Mouse (Mus musculus) kidney, postnatal 4 days (tissue): ENCODE data around the gene Snapc2.

Experiments used
- DNase-seq, 2 experiments: peaks; one replicate each; pipeline ENCODE4 v3.0.0; 2021; ENCODE audit warnings: mixed read lengths in 2 of 2

Gene Snapc2

GRCm38 (mm10) chr8:4275275-4276110, 22.6 kb downstream of the Snapc2 start, which contains the start of gene Timm44:
Timm44 (minus strand) TSS chr8:4275913.
- peak; percentile 98 for DNase-seq

GRCm38 (mm10) chr8:4276111-4276465, 23.2 kb downstream of the Snapc2 start:
- no peak for DNase-seq

GRCm38 (mm10) chr8:4292738-4293137, 39.9 kb downstream of the Snapc2 start:
- DNase-seq: no peak

- DNase-seq: no peak
Measured at GRCm38 (mm10) chr8:4297822-4298221, 44.9 kb downstream of the Snapc2 start.

- DNase-seq: no peak
Measured at GRCm38 (mm10) chr8:4304124-4304547, 51.3 kb downstream of the Snapc2 start.
